Mouse (Mus musculus): ENCODE measurements around the gene Nphp1. TPM values are rescaled to one million over a fixed set of nuclear protein-coding genes. Genes with fewer than 3 reads are reported as not detected.
A peak's percentile ranks its signal among the peaks of the same experiment; 100 is the strongest.

Gene Nphp1
- polyA plus RNA-seq (2014; fragmentation: Nextera tagmentation; extraction: Ambion mirVana): 9.1 and 12.4 TPM in 2 replicates

DNA sequence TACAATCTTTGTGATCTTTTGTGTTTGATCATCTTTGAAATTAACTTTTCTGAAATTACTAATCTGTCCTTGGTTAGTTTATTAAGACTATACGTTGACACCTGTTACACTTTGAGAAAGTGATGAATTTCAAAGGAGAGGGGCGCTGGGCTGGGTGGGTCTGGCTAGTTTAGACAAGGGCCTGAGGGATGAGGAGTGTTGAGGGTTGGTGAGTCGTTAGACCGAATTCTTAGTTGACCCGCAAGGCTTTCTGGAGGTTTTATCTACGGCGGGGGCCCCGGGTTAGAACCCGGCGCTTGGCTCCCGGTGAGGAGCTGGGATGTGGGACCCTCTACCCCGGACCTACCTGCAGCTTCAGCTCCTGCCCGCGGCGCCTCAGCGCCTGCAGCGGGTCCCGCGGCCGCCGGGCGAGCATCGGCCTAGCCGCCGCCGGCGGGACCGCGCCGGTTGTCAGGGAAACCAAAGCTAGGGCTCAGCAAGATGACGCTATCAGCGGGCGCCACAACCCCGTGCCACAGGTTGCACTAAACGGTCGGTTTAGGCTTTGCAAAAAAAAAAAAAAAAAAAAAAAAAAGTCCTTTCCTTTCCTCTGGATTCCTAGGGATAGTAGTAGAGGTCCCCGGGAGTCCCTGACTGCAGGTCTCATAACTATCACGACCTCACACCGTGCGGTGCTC is at the start of gene Nphp1:
Gene Nphp1 (minus strand): TSS at position 458 of the 677 bp plus-strand sequence.
- no peaks in the 10 kb centered on the region for H3K36me3 ChIP-seq (ENCODE audit: control insufficient read depth, insufficient read depth, low read length)
- H3K4me3 ChIP-seq (ENCODE audit: low read depth, low read length): peak within 1 kb of the TSS; percentile 65
- no peaks in the 10 kb centered on the region for H3K9me3 ChIP-seq (ENCODE audit: control insufficient read depth, low read length)
- H3K4me2 ChIP-seq (ENCODE audit: low read depth, low read length): peak within 1 kb of the TSS; percentile 71
- H3K9ac ChIP-seq (replicated peaks; ENCODE audit: low read depth, low read length): peak within 1 kb of the TSS; percentile 63
- H3K4me1 ChIP-seq (ENCODE audit: control insufficient read depth, insufficient read depth, low read length): peaks cover 8% of the 10 kb centered on the region
- under 1% methylated on average over 40 of the region's 40 CpGs for WGBS
- H3K27me3 ChIP-seq (ENCODE audit: control insufficient read depth, insufficient read depth, low read length): no peaks in the 10 kb centered on the region
- ATAC-seq (ENCODE audit: low read depth): peak; percentile 75
- H3K27ac ChIP-seq (ENCODE audit: low read depth, low read length): peak within 1 kb of the TSS; percentile 40; the same call in 1 of the 2 replicates

DNA sequence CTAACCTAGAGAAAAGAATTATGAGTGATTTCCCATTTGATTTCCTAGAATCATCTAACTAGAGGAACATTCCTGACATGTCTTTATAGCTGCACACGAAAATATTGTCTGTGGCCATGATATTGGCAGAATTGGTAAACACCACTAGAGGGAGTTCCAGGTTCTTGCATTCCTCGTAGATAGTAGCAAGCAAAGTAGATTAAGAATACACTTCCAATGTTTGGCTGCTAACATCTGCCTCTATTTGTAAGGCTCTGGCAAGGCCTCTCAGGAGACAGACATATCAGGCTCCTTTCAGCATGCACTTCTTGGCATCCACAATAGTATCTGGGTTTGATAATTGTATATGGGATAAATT is 44.1 kb upstream of the Nphp1 start:
- H3K27me3 ChIP-seq (ENCODE audit: control insufficient read depth, insufficient read depth, low read length): no peaks in the 10 kb centered on the region
- no peaks in the 10 kb centered on the region for H3K4me1 ChIP-seq (ENCODE audit: control insufficient read depth, insufficient read depth, low read length)
- no peak for ATAC-seq (ENCODE audit: low read depth)
- H3K36me3 ChIP-seq (ENCODE audit: control insufficient read depth, insufficient read depth, low read length): no peaks in the 10 kb centered on the region
- no peak overlapping the region for H3K27ac ChIP-seq (ENCODE audit: low read depth, low read length)
- H3K9ac ChIP-seq (replicated peaks; ENCODE audit: low read depth, low read length): no peak overlapping the region
- H3K4me3 ChIP-seq (ENCODE audit: low read depth, low read length): no peak overlapping the region
- WGBS: 24% methylated on average over 2 of the region's 2 CpGs
- H3K9me3 ChIP-seq (ENCODE audit: control insufficient read depth, low read length): no peaks in the 10 kb centered on the region
- no peak overlapping the region for H3K4me2 ChIP-seq (ENCODE audit: low read depth, low read length)

DNA sequence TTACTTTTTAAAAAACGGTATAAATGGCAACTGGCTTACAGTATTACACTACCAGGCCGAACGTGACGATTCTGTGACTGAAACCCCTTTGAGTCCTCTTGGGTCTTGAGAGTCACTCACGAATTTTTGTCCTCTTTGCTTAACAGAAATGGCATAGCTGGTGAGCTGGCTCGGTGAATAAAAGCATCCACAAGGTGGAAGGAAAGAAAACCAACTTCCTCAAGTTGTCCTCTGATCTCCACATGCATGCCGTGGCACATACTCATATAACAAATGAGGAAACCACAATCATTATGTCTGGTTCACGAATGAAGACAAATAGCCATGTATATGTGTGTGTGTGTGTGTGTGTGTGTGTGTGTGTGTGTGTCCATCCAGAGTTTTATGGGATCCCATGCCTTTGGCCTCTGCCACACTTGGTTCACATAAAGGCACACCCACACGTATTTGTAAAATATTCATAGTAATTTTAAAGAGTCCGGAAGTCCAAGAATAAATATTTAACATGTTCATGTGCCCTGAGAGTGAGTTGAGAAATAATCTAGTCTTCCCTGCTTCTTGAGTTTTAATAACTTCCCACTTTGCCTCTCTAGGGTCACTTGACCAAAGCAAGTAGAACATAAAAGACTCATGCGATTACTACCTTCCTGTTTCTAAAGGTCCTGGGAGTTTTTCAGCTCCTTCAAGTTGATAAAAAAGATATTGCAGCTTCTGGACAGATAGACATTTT is 43.6 kb upstream of the Nphp1 start:
- Histone ChIP-seq H3K36me3 (ENCODE audit: control insufficient read depth, insufficient read depth, low read length) (no peaks in the 10 kb centered on the region), H3K9ac (replicated peaks; ENCODE audit: low read depth, low read length) (peak overlapping the region; percentile 29; the same call in 1 of the 2 replicates), H3K4me3 (ENCODE audit: low read depth, low read length) (peak overlapping the region; percentile 38), H3K4me1 (ENCODE audit: control insufficient read depth, insufficient read depth, low read length) (no peaks in the 10 kb centered on the region), H3K27me3 (ENCODE audit: control insufficient read depth, insufficient read depth, low read length) (no peaks in the 10 kb centered on the region), H3K4me2 (ENCODE audit: low read depth, low read length) (peak overlapping the region; percentile 51), H3K27ac (ENCODE audit: low read depth, low read length) (no peak overlapping the region), H3K9me3 (ENCODE audit: control insufficient read depth, low read length) (no peaks in the 10 kb centered on the region)
- peak; percentile 61; the same call in 1 of the 2 replicates for ATAC-seq (ENCODE audit: low read depth)
- 41% methylated on average over 11 of the region's 11 CpGs for WGBS

DNA sequence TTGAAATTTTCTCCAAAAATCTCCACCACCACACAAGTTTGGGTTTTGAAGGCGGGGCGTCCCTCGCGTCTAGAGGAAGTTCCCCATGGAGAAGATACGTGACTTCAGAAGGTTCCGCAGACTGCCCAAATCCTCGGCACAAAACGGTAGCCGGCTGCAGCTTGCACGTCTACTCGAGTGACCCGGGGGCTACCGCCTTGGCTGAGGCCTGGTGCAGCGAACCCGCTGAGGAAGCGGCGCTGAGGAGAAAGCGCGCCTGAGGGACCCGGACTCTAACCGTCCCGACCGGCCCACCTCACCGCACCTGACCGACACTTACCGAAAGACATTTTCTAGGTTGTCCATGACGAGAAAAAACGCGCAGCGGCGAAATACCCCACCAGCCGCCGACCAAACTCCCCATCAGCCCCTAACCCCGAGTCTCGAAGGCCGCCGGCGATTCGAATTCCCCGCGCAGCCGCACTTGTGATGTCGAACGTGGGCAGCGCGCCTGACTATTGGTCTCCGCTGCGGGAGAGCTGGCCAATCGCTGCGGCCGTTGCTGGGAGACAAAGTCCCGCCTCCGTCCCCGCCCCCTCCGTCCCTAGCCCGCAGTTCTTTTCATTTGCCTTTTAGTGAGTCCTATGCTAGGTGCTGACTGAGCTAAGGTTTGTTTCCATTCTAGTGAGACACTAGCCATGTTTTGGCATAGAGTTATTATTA is 42.9 kb upstream of the Nphp1 start, which contains the start of gene Bub1:
Gene Bub1 (minus strand): TSS at position 465 of the 702 bp plus-strand sequence.
- peak within 1 kb of the TSS; percentile 51 for H3K4me2 ChIP-seq (ENCODE audit: low read depth, low read length)
- no peak within 1 kb of the TSS for H3K27ac ChIP-seq (ENCODE audit: low read depth, low read length)

DNA sequence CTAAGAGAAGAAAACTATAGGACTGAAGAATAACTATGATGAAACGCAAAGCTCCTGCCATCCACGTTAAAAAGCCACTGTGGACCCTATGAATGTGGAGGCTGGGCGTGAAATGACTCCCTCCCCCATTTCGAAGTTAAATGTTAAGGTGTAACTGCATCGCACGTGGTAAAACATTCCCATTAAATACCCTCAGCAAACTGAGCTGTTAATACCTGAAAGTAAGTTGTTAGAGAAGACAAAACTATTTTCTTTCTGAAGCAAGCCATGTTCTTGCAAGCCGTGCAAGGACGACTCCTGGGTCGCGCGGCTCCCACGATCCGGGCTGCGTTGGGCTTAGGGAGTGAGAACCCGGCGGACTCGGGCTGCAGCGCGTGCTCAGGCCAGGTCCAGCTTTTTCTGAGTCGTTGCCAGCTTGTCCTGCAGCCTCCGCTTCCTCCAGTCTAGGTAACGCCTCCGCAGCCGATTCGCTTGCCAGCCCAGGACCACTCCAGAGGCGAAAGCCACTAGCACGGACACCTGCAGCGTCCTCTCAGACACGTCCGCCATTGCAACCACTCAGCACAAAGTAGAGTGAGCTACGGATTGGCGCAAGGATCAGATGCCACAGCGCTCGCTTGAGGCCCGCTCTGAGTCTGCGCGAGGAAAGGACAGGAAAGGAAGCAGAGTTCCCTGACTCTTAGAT is 3.4 kb upstream of the Nphp1 start, which contains the start of gene Mtln:
Gene Mtln (minus strand): TSS at position 570 of the 685 bp plus-strand sequence.
- ATAC-seq (ENCODE audit: low read depth): peak; percentile 97
- Histone ChIP-seq H3K27me3 (ENCODE audit: control insufficient read depth, insufficient read depth, low read length) (no peaks in the 10 kb centered on the region), H3K27ac (ENCODE audit: low read depth, low read length) (peak within 1 kb of the TSS; percentile 81), H3K9ac (replicated peaks; ENCODE audit: low read depth, low read length) (peak within 1 kb of the TSS; percentile 70), H3K4me2 (ENCODE audit: low read depth, low read length) (peak within 1 kb of the TSS; percentile 70), H3K4me1 (ENCODE audit: control insufficient read depth, insufficient read depth, low read length) (peaks cover 8% of the 10 kb centered on the region), H3K9me3 (ENCODE audit: control insufficient read depth, low read length) (no peaks in the 10 kb centered on the region), H3K36me3 (ENCODE audit: control insufficient read depth, insufficient read depth, low read length) (no peaks in the 10 kb centered on the region), H3K4me3 (ENCODE audit: low read depth, low read length) (peak within 1 kb of the TSS; percentile 62)
- WGBS: 1% methylated on average over 37 of the region's 37 CpGs

More for the DNA sequence above, 42.9 kb upstream of the Nphp1 start, which contains the start of gene Bub1:
- H3K4me3 ChIP-seq (ENCODE audit: low read depth, low read length): peak within 1 kb of the TSS; percentile 38
- no peaks in the 10 kb centered on the region for H3K4me1 ChIP-seq (ENCODE audit: control insufficient read depth, insufficient read depth, low read length)
- under 1% methylated on average over 56 of the region's 56 CpGs for WGBS
- peak; percentile 100 for ATAC-seq (ENCODE audit: low read depth)
- no peaks in the 10 kb centered on the region for H3K9me3 ChIP-seq (ENCODE audit: control insufficient read depth, low read length)
- no peaks in the 10 kb centered on the region for H3K27me3 ChIP-seq (ENCODE audit: control insufficient read depth, insufficient read depth, low read length)
- no peaks in the 10 kb centered on the region for H3K36me3 ChIP-seq (ENCODE audit: control insufficient read depth, insufficient read depth, low read length)
- peak within 1 kb of the TSS; percentile 29; the same call in 1 of the 2 replicates for H3K9ac ChIP-seq (replicated peaks; ENCODE audit: low read depth, low read length)

DNA sequence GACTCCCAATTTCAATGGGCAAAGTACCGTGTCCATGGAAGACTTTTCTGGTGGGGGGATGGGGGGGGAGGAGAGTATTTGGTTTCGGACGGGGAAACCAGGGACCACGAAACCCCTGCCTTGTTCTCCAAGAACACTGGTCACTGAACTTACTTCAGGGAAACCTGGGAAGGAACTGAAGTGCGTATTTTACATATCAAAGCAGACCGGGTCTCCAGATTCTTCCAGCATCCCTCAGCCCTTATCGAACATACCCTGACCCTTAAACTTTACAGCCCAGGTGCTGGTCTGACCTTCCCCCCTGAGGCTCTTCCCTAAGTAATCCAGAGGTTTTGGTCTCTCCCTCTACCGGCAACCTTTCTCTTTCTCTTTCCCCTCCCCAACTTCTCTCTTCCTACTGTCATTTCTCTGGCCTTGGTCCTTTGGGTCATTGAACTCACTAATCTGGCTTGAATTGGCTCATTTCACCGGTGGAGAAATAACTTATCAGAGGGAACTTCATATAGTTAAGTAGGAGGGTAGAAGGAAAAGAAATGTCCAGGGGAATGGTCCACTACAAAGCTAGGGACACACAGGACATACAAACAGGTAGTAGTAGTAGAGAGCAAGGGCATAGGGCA is 1.1 kb upstream of the Nphp1 start:
- Histone ChIP-seq H3K9me3 (ENCODE audit: control insufficient read depth, low read length) (no peaks in the 10 kb centered on the region), H3K27me3 (ENCODE audit: control insufficient read depth, insufficient read depth, low read length) (no peaks in the 10 kb centered on the region), H3K4me1 (ENCODE audit: control insufficient read depth, insufficient read depth, low read length) (peaks cover 8% of the 10 kb centered on the region), H3K4me3 (ENCODE audit: low read depth, low read length) (no peak overlapping the region), H3K36me3 (ENCODE audit: control insufficient read depth, insufficient read depth, low read length) (no peaks in the 10 kb centered on the region), H3K9ac (replicated peaks; ENCODE audit: low read depth, low read length) (no peak overlapping the region), H3K4me2 (ENCODE audit: low read depth, low read length) (peak overlapping the region; percentile 71), H3K27ac (ENCODE audit: low read depth, low read length) (no peak overlapping the region)
- WGBS: 20% methylated on average over 9 of the region's 9 CpGs
- ATAC-seq (ENCODE audit: low read depth): no peak

DNA sequence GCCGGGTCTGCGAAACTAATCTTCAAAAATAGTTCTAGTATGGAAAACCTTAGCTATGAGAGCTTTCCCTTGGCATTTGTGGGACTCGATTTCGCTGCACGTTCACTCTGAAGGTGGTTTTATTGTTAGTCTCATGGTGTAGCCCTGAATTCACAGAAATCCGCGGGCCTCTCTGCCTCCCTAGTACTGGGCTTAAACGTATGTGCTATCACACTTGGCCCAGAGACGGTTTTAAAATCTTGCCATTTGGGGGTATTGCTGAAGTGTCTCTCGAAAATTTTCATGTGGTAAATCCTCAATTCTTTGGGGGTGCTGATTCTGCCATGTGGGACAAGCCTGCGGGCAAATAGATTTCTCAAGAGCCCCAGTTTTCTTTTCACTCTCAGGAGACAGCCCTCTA is 441 bp upstream of the Nphp1 start:
- Histone ChIP-seq H3K4me3 (ENCODE audit: low read depth, low read length) (peak overlapping the region; percentile 65), H3K36me3 (ENCODE audit: control insufficient read depth, insufficient read depth, low read length) (no peaks in the 10 kb centered on the region), H3K27me3 (ENCODE audit: control insufficient read depth, insufficient read depth, low read length) (no peaks in the 10 kb centered on the region), H3K9ac (replicated peaks; ENCODE audit: low read depth, low read length) (peak overlapping the region; percentile 63; the same call in 1 of the 2 replicates), H3K27ac (ENCODE audit: low read depth, low read length) (peak overlapping the region; percentile 40; the same call in 1 of the 2 replicates), H3K4me2 (ENCODE audit: low read depth, low read length) (peak overlapping the region; percentile 71), H3K4me1 (ENCODE audit: control insufficient read depth, insufficient read depth, low read length) (peaks cover 8% of the 10 kb centered on the region), H3K9me3 (ENCODE audit: control insufficient read depth, low read length) (no peaks in the 10 kb centered on the region)
- ATAC-seq (ENCODE audit: low read depth): no peak
- 5% methylated on average over 11 of the region's 11 CpGs for WGBS

DNA sequence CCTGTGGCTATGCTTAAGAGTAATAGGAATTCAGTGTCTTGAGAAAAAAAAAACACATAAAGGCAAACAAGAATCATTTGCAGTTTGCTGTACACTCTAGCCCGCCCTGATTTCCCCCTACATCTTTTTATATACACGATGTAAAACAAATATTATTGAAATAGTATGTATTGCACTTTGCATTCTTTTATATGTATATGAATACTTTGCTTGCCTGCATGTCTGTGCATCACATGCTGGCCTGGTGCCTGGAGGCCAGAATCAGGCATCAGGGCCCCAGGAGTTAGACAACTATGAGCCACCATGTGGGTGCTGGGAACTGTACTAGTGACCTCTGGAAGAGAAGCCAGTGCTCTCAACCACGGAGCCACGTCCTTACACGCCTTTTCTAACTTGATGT is 1.5 kb downstream of the Nphp1 start:
- Histone ChIP-seq H3K9ac (replicated peaks; ENCODE audit: low read depth, low read length) (no peak overlapping the region), H3K27me3 (ENCODE audit: control insufficient read depth, insufficient read depth, low read length) (no peaks in the 10 kb centered on the region), H3K36me3 (ENCODE audit: control insufficient read depth, insufficient read depth, low read length) (no peaks in the 10 kb centered on the region; the same call in 1 of the 2 replicates), H3K4me1 (ENCODE audit: control insufficient read depth, insufficient read depth, low read length) (peaks cover 8% of the 10 kb centered on the region), H3K9me3 (ENCODE audit: control insufficient read depth, low read length) (no peaks in the 10 kb centered on the region), H3K4me2 (ENCODE audit: low read depth, low read length) (no peak overlapping the region), H3K4me3 (ENCODE audit: low read depth, low read length) (no peak overlapping the region), H3K27ac (ENCODE audit: low read depth, low read length) (no peak overlapping the region)
- 96% methylated on average over 5 of the region's 5 CpGs for WGBS
- ATAC-seq (ENCODE audit: low read depth): no peak

Data from neural tube, embryonic 14.5 days (tissue).